Mouse (Mus musculus) small intestine, adult 2 months (tissue): Measurements from ENCODE around the gene Trpm4. TPM values are rescaled to one million over a fixed set of nuclear protein-coding genes. Genes with fewer than 3 reads are reported as not detected.

Experiments used
- H3K27ac ChIP-seq: fragments of 200-500 bp; 2 replicates; pipeline ENCODE4 v1.5.1; 2012; ENCODE audit warnings: low read depth, low read length, control low read depth, inconsistent platforms; ENCODE audit not compliant: insufficient read depth
- H3K27me3 ChIP-seq: fragments of 200-500 bp; 2 replicates; pipeline ENCODE4 v1.6.1; 2012; ENCODE audit warnings: mild to moderate bottlenecking, moderate library complexity, low read length, inconsistent platforms; ENCODE audit not compliant: control insufficient read depth, insufficient read depth
- H3K36me3 ChIP-seq: fragments of 200-500 bp; 2 replicates; pipeline ENCODE4 v1.6.1; 2012; ENCODE audit warnings: mild to moderate bottlenecking, low read length, control low read depth, inconsistent platforms; ENCODE audit not compliant: control insufficient read depth, insufficient read depth
- H3K4me1 ChIP-seq: fragments of 200-500 bp; 2 replicates; pipeline ENCODE4 v1.6.1; 2012; ENCODE audit warnings: low read length, inconsistent platforms, mixed read lengths; ENCODE audit not compliant: control insufficient read depth, insufficient read depth, insufficient read length
- H3K4me3 ChIP-seq: fragments of 200-500 bp; 2 replicates; pipeline ENCODE4 v1.5.1; 2012; ENCODE audit warnings: low read depth, mild to moderate bottlenecking, control low read depth, inconsistent platforms, low read length, moderate library complexity
- CTCF ChIP-seq: fragments of 200-500 bp; IDR thresholded peaks from 2 replicates; pipeline ENCODE4 v1.5.1; 2012; ENCODE audit warnings: low read depth, mild to moderate bottlenecking, control low read depth, inconsistent platforms, low read length, moderate library complexity, mixed read lengths; ENCODE audit not compliant: insufficient replicate concordance, insufficient read length; ENCODE audit errors: extremely low read depth
- POLR2A ChIP-seq: fragments of 200-500 bp; IDR thresholded peaks from 2 replicates; pipeline ENCODE4 v1.6.1; 2012; ENCODE audit warnings: low read depth, mild to moderate bottlenecking, control low read depth, inconsistent platforms, low read length, moderate library complexity
- WGBS: fragments of 180-500 bp; shearing (Covaris S2); methylation state at CpG from one replicate; pipeline ENCODE4 v1.1.7; 2018; 5-methylcytosine and 5-hydroxymethylcytosine counted together
- polyA plus RNA-seq: library from polyadenylated mRNA; depleted of rRNA; stranded (reverse); fragments of >200 nt; gene quantifications from 2 replicates; pipeline ENCODE4 v1.2.3, GENCODE M21; 2012; rRNA removed

The Trpm4 gene
- polyA plus RNA-seq = 101 and 257 TPM in 2 replicates

GRCm38 (mm10) chr7:45333431-45333982, at the start of gene Trpm4:
Gene Trpm4, minus strand, starts transcription at chr7:45333780.
- no peak for TF ChIP-seq CTCF
- peak; percentile 91 for TF ChIP-seq POLR2A
- WGBS = under 1% methylated on average over 38 of the region's 38 CpGs

GRCm38 (mm10) chr7:45376057-45376456, 42.5 kb upstream of the Trpm4 start:
- 87% methylated on average over 1 of the region's 1 CpGs for WGBS
- peaks cover 54% of the 10 kb centered on the region for H3K36me3 ChIP-seq
- H3K27me3 ChIP-seq = no peaks in the 10 kb centered on the region
- no peak overlapping the region for H3K4me3 ChIP-seq
- H3K4me1 ChIP-seq = no peaks in the 10 kb centered on the region
- no peak overlapping the region for H3K27ac ChIP-seq
- TF ChIP-seq CTCF (no peak), POLR2A (no peak)

More at GRCm38 (mm10) chr7:45333431-45333982, at the start of gene Trpm4:
- H3K4me1 ChIP-seq = peaks cover 22% of the 10 kb centered on the region
- peak within 1 kb of the TSS; percentile 91 for H3K4me3 ChIP-seq
- peaks cover 18% of the 10 kb centered on the region for H3K36me3 ChIP-seq
- peak within 1 kb of the TSS; percentile 91 for H3K27ac ChIP-seq
- H3K27me3 ChIP-seq = no peaks in the 10 kb centered on the region

- Histone ChIP-seq H3K36me3 (peaks cover 41% of the 10 kb centered on the region), H3K27me3 (peaks cover 6% of the 10 kb centered on the region), H3K4me1 (peaks cover 12% of the 10 kb centered on the region), H3K4me3 (no peak overlapping the region), H3K27ac (no peak overlapping the region)
- WGBS = 84% methylated on average over 8 of the region's 8 CpGs
- TF ChIP-seq POLR2A = no peak
Observed at GRCm38 (mm10) chr7:45374620-45375019, 41.0 kb upstream of the Trpm4 start.

GRCm38 (mm10) chr7:45372371-45372770, 38.8 kb upstream of the Trpm4 start:
- no peak overlapping the region for H3K4me3 ChIP-seq
- no peak overlapping the region for H3K27ac ChIP-seq
- 75% methylated on average over 5 of the region's 5 CpGs for WGBS
- peaks cover 24% of the 10 kb centered on the region for H3K36me3 ChIP-seq
- H3K4me1 ChIP-seq = peaks cover 16% of the 10 kb centered on the region
- peaks cover 13% of the 10 kb centered on the region for H3K27me3 ChIP-seq
- TF ChIP-seq POLR2A (no peak), CTCF (no peak)

GRCm38 (mm10) chr7:45370475-45371311, 37.1 kb upstream of the Trpm4 start, which contains the start of gene Lin7b:
Gene Lin7b, minus strand, starts transcription at chr7:45370583.
- H3K4me1 ChIP-seq = peaks cover 23% of the 10 kb centered on the region
- peaks cover 8% of the 10 kb centered on the region for H3K36me3 ChIP-seq
- 8% methylated on average over 28 of the region's 28 CpGs for WGBS
- peak within 1 kb of the TSS; percentile 57 for H3K4me3 ChIP-seq
- peaks cover 23% of the 10 kb centered on the region for H3K27me3 ChIP-seq
- H3K27ac ChIP-seq = no peak within 1 kb of the TSS
- peak; percentile 20; the same call in 1 of the 2 replicates for TF ChIP-seq CTCF
- TF ChIP-seq POLR2A = no peak

- Histone ChIP-seq H3K4me3 (peak overlapping the region; percentile 57), H3K27me3 (peaks cover 23% of the 10 kb centered on the region), H3K27ac (no peak overlapping the region), H3K4me1 (peaks cover 23% of the 10 kb centered on the region), H3K36me3 (0 out of 2 replicates have a peak, but pooled peaks cover 4% of the 10 kb centered on the region)
- TF ChIP-seq CTCF (no peak), POLR2A (no peak)
- 6% methylated on average over 52 of the region's 52 CpGs for WGBS
Observed at GRCm38 (mm10) chr7:45369836-45370474, 36.4 kb upstream of the Trpm4 start.

GRCm38 (mm10) chr7:45369022-45369745, 35.6 kb upstream of the Trpm4 start:
- WGBS = 75% methylated on average over 16 of the region's 16 CpGs
- H3K4me1 ChIP-seq = peaks cover 23% of the 10 kb centered on the region
- H3K27me3 ChIP-seq = peaks cover 23% of the 10 kb centered on the region
- H3K4me3 ChIP-seq = no peak overlapping the region
- TF ChIP-seq POLR2A = no peak
- TF ChIP-seq CTCF = no peak
- H3K27ac ChIP-seq = no peak overlapping the region
- 0 out of 2 replicates have a peak, but pooled peaks cover 2% of the 10 kb centered on the region for H3K36me3 ChIP-seq
